Mouse (Mus musculus): ENCODE data around the gene 9930022D16Rik. TPM values are rescaled to one million over a fixed set of nuclear protein-coding genes. Genes with fewer than 3 reads are reported as not detected.

Gene 9930022D16Rik
- polyA plus RNA-seq, 1 experiment = not detected

GRCm38 (mm10) chr11:109395291-109395690 is 18.4 kb upstream of the 9930022D16Rik start:
- Histone ChIP-seq H3K4me3 (replicated peaks; ENCODE audit: control insufficient read depth, low read depth, low read length) (no peak overlapping the region), H3K4me1 (ENCODE audit: control insufficient read depth, insufficient read depth, low read length) (no peaks in the 10 kb centered on the region), H3K27ac (ENCODE audit: control insufficient read depth, insufficient read depth, low read depth, low read length, poor library complexity) (no peak overlapping the region)
- no peak for TF ChIP-seq CTCF (IDR thresholded peaks at IDR 0.05; ENCODE audit: control insufficient read depth, insufficient read depth, low read length)
- no peak for TF ChIP-seq POLR2A (IDR thresholded peaks at IDR 0.05; ENCODE audit: borderline replicate concordance, control insufficient read depth, low read depth, low read length)
- 89% methylated on average over 9 of the region's 9 CpGs for WGBS

GRCm38 (mm10) chr11:109406431-109406830 is 7.3 kb upstream of the 9930022D16Rik start:
- no peak overlapping the region for H3K4me3 ChIP-seq (replicated peaks; ENCODE audit: control insufficient read depth, low read depth, low read length)
- no peak overlapping the region for H3K27ac ChIP-seq (ENCODE audit: control insufficient read depth, insufficient read depth, low read depth, low read length, poor library complexity)
- 0 out of 2 replicates have a peak, but pooled peaks cover 1% of the 10 kb centered on the region for H3K4me1 ChIP-seq (ENCODE audit: control insufficient read depth, insufficient read depth, low read length)
- 79% methylated on average over 5 of the region's 5 CpGs for WGBS
- TF ChIP-seq CTCF (IDR thresholded peaks at IDR 0.05; ENCODE audit: control insufficient read depth, insufficient read depth, low read length) (no peak), POLR2A (IDR thresholded peaks at IDR 0.05; ENCODE audit: borderline replicate concordance, control insufficient read depth, low read depth, low read length) (no peak)

GRCm38 (mm10) chr11:109410197-109410980 is 3.3 kb upstream of the 9930022D16Rik start:
- H3K27ac ChIP-seq (ENCODE audit: control insufficient read depth, insufficient read depth, low read depth, low read length, poor library complexity) = no peak overlapping the region
- no peaks in the 10 kb centered on the region for H3K4me1 ChIP-seq (ENCODE audit: control insufficient read depth, insufficient read depth, low read length)
- 85% methylated on average over 15 of the region's 15 CpGs for WGBS
- H3K4me3 ChIP-seq (replicated peaks; ENCODE audit: control insufficient read depth, low read depth, low read length) = no peak overlapping the region
- TF ChIP-seq POLR2A (IDR thresholded peaks at IDR 0.05; ENCODE audit: borderline replicate concordance, control insufficient read depth, low read depth, low read length) (no peak), CTCF (IDR thresholded peaks at IDR 0.05; ENCODE audit: control insufficient read depth, insufficient read depth, low read length) (no peak)

- Histone ChIP-seq H3K27ac (ENCODE audit: control insufficient read depth, insufficient read depth, low read depth, low read length, poor library complexity) (no peak overlapping the region), H3K4me1 (ENCODE audit: control insufficient read depth, insufficient read depth, low read length) (peaks cover 3% of the 10 kb centered on the region; the same call in 1 of the 2 replicates)
- 57% methylated on average over 5 of the region's 5 CpGs for WGBS
Observed at GRCm38 (mm10) chr11:109414802-109415201, 1.1 kb downstream of the 9930022D16Rik start.

GRCm38 (mm10) chr11:109416709-109417420 is 3.1 kb downstream of the 9930022D16Rik start:
- TF ChIP-seq CTCF (IDR thresholded peaks at IDR 0.05; ENCODE audit: control insufficient read depth, insufficient read depth, low read length) (no peak), POLR2A (IDR thresholded peaks at IDR 0.05; ENCODE audit: borderline replicate concordance, control insufficient read depth, low read depth, low read length) (no peak)
- Histone ChIP-seq H3K27ac (ENCODE audit: control insufficient read depth, insufficient read depth, low read depth, low read length, poor library complexity) (no peak overlapping the region), H3K4me1 (ENCODE audit: control insufficient read depth, insufficient read depth, low read length) (peaks cover 3% of the 10 kb centered on the region; the same call in 1 of the 2 replicates), H3K4me3 (replicated peaks; ENCODE audit: control insufficient read depth, low read depth, low read length) (no peak overlapping the region)
- 71% methylated on average over 8 of the region's 8 CpGs for WGBS

More at GRCm38 (mm10) chr11:109414802-109415201, 1.1 kb downstream of the 9930022D16Rik start:
- TF ChIP-seq CTCF (IDR thresholded peaks at IDR 0.05; ENCODE audit: control insufficient read depth, insufficient read depth, low read length) (no peak), POLR2A (IDR thresholded peaks at IDR 0.05; ENCODE audit: borderline replicate concordance, control insufficient read depth, low read depth, low read length) (no peak)
- H3K4me3 ChIP-seq (replicated peaks; ENCODE audit: control insufficient read depth, low read depth, low read length) = no peak overlapping the region

GRCm38 (mm10) chr11:109417472-109418040 is 3.8 kb downstream of the 9930022D16Rik start:
- no peak overlapping the region for H3K27ac ChIP-seq (ENCODE audit: control insufficient read depth, insufficient read depth, low read depth, low read length, poor library complexity)
- peaks cover 3% of the 10 kb centered on the region; the same call in 1 of the 2 replicates for H3K4me1 ChIP-seq (ENCODE audit: control insufficient read depth, insufficient read depth, low read length)
- no peak overlapping the region for H3K4me3 ChIP-seq (replicated peaks; ENCODE audit: control insufficient read depth, low read depth, low read length)
- TF ChIP-seq CTCF (IDR thresholded peaks at IDR 0.05; ENCODE audit: control insufficient read depth, insufficient read depth, low read length) = no peak
- TF ChIP-seq POLR2A (IDR thresholded peaks at IDR 0.05; ENCODE audit: borderline replicate concordance, control insufficient read depth, low read depth, low read length) = no peak
- WGBS = 40% methylated on average over 9 of the region's 9 CpGs

GRCm38 (mm10) chr11:109419461-109419860 is 5.7 kb downstream of the 9930022D16Rik start:
- TF ChIP-seq POLR2A (IDR thresholded peaks at IDR 0.05; ENCODE audit: borderline replicate concordance, control insufficient read depth, low read depth, low read length) = no peak
- no peak for TF ChIP-seq CTCF (IDR thresholded peaks at IDR 0.05; ENCODE audit: control insufficient read depth, insufficient read depth, low read length)
- Histone ChIP-seq H3K4me1 (ENCODE audit: control insufficient read depth, insufficient read depth, low read length) (peaks cover 3% of the 10 kb centered on the region; the same call in 1 of the 2 replicates), H3K4me3 (replicated peaks; ENCODE audit: control insufficient read depth, low read depth, low read length) (no peak overlapping the region), H3K27ac (ENCODE audit: control insufficient read depth, insufficient read depth, low read depth, low read length, poor library complexity) (peak overlapping the region; percentile 67)
- 31% methylated on average over 4 of the region's 4 CpGs for WGBS

Data from bone marrow, adult 2 months (tissue).